Mouse (Mus musculus): ENCODE results near the gene Lrrc32.

Lrrc32 gene

GRCm38 (mm10) chr7:98544556-98544955 is 55.5 kb downstream of the Lrrc32 start:
- no peak for DNase-seq (ENCODE audit: low read depth, low spot score)

- DNase-seq (ENCODE audit: low read depth, low spot score): no peak
These were observed 59.8 kb downstream of the Lrrc32 start for GRCm38 (mm10) chr7:98548839-98549238.

- no peak for DNase-seq (ENCODE audit: low read depth, low spot score)
These were observed 61.5 kb downstream of the Lrrc32 start for GRCm38 (mm10) chr7:98550596-98550995.

- DNase-seq (ENCODE audit: low read depth, low spot score): no peak
These were observed 62.0 kb downstream of the Lrrc32 start for GRCm38 (mm10) chr7:98551041-98551440.

Measured in retina, adult 2 months (tissue).